Mouse (Mus musculus) ES-E14 (cell line): ENCODE measurements at regions not wholly inside any gene's neighbourhood (a gene's known extent, or its start where the extent isn't known, plus 50 kb on each side); places are given as distances from the start of the nearest gene placed in this dataset.

ENCODE experiments used
- MAFK ChIP-seq: IDR thresholded peaks from 2 replicates; pipeline ENCODE4 v1.6.1; 2014; ENCODE audit warnings: mild to moderate bottlenecking, low read depth, low read length, inconsistent platforms; ENCODE audit not compliant: insufficient read depth
- ZC3H11A ChIP-seq: IDR thresholded peaks from 2 replicates; pipeline ENCODE4 v1.6.1; 2012; ENCODE audit warnings: low read depth, mild to moderate bottlenecking, inconsistent platforms, low read length, borderline replicate concordance

- no peak for TF ChIP-seq MAFK
- TF ChIP-seq ZC3H11A, result no peak
Observed at GRCm38 (mm10) chr3:131771863-131772546, 207.4 kb downstream of the Papss1 start.
